Mouse (Mus musculus): ENCODE data around the gene Gli3.

GRCm38 (mm10) chr13:15487334-15487733 is 24.3 kb downstream of the Gli3 start:
- TF ChIP-seq CTCF (IDR thresholded peaks at IDR 0.05; ENCODE audit: low read depth) (no peak), EP300 (IDR thresholded peaks at IDR 0.05; ENCODE audit: low read depth) (no peak)

Measured in liver, embryonic 14.5 days (tissue).